Comparison of ENCODE assay signal across 21 mouse cellular contexts in genomic region chr13:99836586-99836985, GRCm38 (mm10).
DNase-seq lines count a peak whose midpoint lies in the region; ATAC-seq and TF ChIP-seq lines count a peak whose summit lies in the region.
"Had no signal": no experiment of that assay in that cellular context is flagged by ENCODE, and none has a peak within 500 bp of the region (broad histone marks: within the 10 kb centered on the region; RNA-seq: fewer than 3 reads in every experiment).

No protein-coding gene starts in this region.

- no peak overlapping the region for H3K9ac ChIP-seq in kidney, embryonic 14.5 days (ENCODE audit: low read depth, low read length)
- H3K9ac ChIP-seq: embryonic facial prominence, embryonic 15.5 days; heart, embryonic 12.5 days; intestine, embryonic 15.5 days; liver, postnatal 0 days; midbrain, embryonic 12.5 days had no signal

- no peak for ATAC-seq in kidney, embryonic 14.5 days (ENCODE audit: low FRiP score, low TSS enrichment)
- ATAC-seq in megakaryocyte-erythroid progenitor cell, adult 5-6 weeks (replicated peaks; ENCODE audit: low FRiP score, low TSS enrichment, poor library complexity, severe bottlenecking), result no peak
- ATAC-seq: intestine, embryonic 15.5 days; liver, postnatal 0 days had no signal

- DNase-seq in gastrocnemius, adult 2 months, result peak; percentile 25
- no peak for DNase-seq in gastrocnemius, adult 8-10 months (ENCODE audit: low spot score in 2 of 2)
- DNase-seq in kidney, postnatal 25 days, result peak; percentile 31 to 44
- DNase-seq in right cerebral cortex, postnatal 4 days, result peak; percentile 63
- DNase-seq in right cerebral cortex, adult 18-20 months, result no peak
- peak; percentile 47 to 72 for DNase-seq in cerebellum, postnatal 14 days
- DNase-seq: adrenal gland, postnatal 14 days; embryo, embryonic 11 days; kidney, postnatal 14 days; liver; liver, postnatal 0 days; lung, postnatal 36 days; retina, postnatal 1 day; spleen, adult 18-20 months had no signal

- 0 out of 2 replicates have a peak, but pooled peaks cover 6% of the 10 kb centered on the region for H3K4me1 ChIP-seq in kidney, embryonic 14.5 days (ENCODE audit: control insufficient read depth, insufficient read depth, low read length)

- no peak for TF ChIP-seq CTCF in gastrocnemius, adult 2 months (IDR thresholded peaks at IDR 0.05)

- peaks cover 14% of the 10 kb centered on the region for H3K9me3 ChIP-seq in kidney, embryonic 14.5 days (ENCODE audit: control insufficient read depth, low read length)
- H3K9me3 ChIP-seq: intestine, embryonic 15.5 days had no signal

- H3K27ac ChIP-seq in gastrocnemius, adult 2 months, result no peak overlapping the region
- no peak overlapping the region for H3K27ac ChIP-seq in kidney, embryonic 14.5 days (ENCODE audit: low read depth, low read length)
- H3K27ac ChIP-seq: embryonic facial prominence, embryonic 15.5 days; forebrain, embryonic 10.5 days; intestine, embryonic 15.5 days had no signal

- no peak overlapping the region for H3K4me3 ChIP-seq in gastrocnemius, adult 2 months
- no peak overlapping the region for H3K4me3 ChIP-seq in kidney, embryonic 14.5 days (ENCODE audit: low read length)
- H3K4me3 ChIP-seq: embryonic facial prominence, embryonic 15.5 days; forebrain, embryonic 10.5 days; heart, embryonic 12.5 days; intestine, embryonic 15.5 days; midbrain, embryonic 12.5 days had no signal

- 84% methylated on average over 5 of the region's 5 CpGs for WGBS in kidney, embryonic 14.5 days

- H3K4me2 ChIP-seq in kidney, embryonic 14.5 days (replicated peaks; ENCODE audit: low read depth, low read length), result no peak overlapping the region
- H3K4me2 ChIP-seq: embryonic facial prominence, embryonic 15.5 days; heart, embryonic 12.5 days; intestine, embryonic 15.5 days; midbrain, embryonic 12.5 days had no signal

- H3K27me3 ChIP-seq in kidney, embryonic 14.5 days (ENCODE audit: control insufficient read depth, insufficient read depth, low read length), result no peaks in the 10 kb centered on the region
- H3K27me3 ChIP-seq: embryonic facial prominence, embryonic 15.5 days; heart, embryonic 12.5 days; intestine, embryonic 15.5 days; midbrain, embryonic 12.5 days had no signal

- intact Hi-C loops in gastrocnemius, adult 2 months (cut with DNase I), result loop anchor here (5.0 kb wide), 1 partner anchor 459 kb away; no protein-coding TSS in a partner anchor

- H3K36me3 ChIP-seq in kidney, embryonic 14.5 days (ENCODE audit: control insufficient read depth, insufficient read depth, low read length), result no peaks in the 10 kb centered on the region
- H3K36me3 ChIP-seq: embryonic facial prominence, embryonic 15.5 days; heart, embryonic 12.5 days; intestine, embryonic 15.5 days; midbrain, embryonic 12.5 days had no signal

Comparison
In these comparisons a context has a peak if more than half of its experiments do, and no peak if none do; other contexts are left out.
1. DNase-seq: peak in gastrocnemius, adult 2 months (single experiment), kidney, postnatal 25 days (2 of 2), right cerebral cortex, postnatal 4 days (single experiment) and cerebellum, postnatal 14 days (2 of 2); none in gastrocnemius, adult 8-10 months (0 of 2) and right cerebral cortex, adult 18-20 months (single experiment).